Mouse (Mus musculus) embryonic fibroblast, embryonic 13.5 days (primary cell): Measurements from ENCODE around the gene Timeless. TPM values are rescaled to one million over a fixed set of nuclear protein-coding genes. Genes with fewer than 3 reads are reported as not detected.
"Not testable (repeated sequence)": the region's sequence is repeated elsewhere in the genome, so short reads cannot be mapped to it uniquely, and the experiment has no call there.

Experiments
- H3K27ac ChIP-seq: 2 replicates; pipeline ENCODE4 v1.5.1; 2012; ENCODE audit warnings: low read length, control low read depth, inconsistent platforms; ENCODE audit not compliant: insufficient read depth
- H3K4me1 ChIP-seq: 2 replicates; pipeline ENCODE4 v1.6.1; 2011; ENCODE audit warnings: low read length; ENCODE audit not compliant: control insufficient read depth, insufficient read depth
- H3K4me3 ChIP-seq: 2 replicates; pipeline ENCODE4 v1.5.1; 2011; ENCODE audit warnings: mild to moderate bottlenecking, control low read depth, low read length; ENCODE audit not compliant: insufficient read depth
- CTCF ChIP-seq: IDR thresholded peaks from 2 replicates; pipeline ENCODE4 v1.5.1; 2011; ENCODE audit warnings: mild to moderate bottlenecking, control low read depth, low read length, moderate library complexity, borderline replicate concordance; ENCODE audit not compliant: insufficient read depth
- POLR2A ChIP-seq: IDR thresholded peaks from 2 replicates; pipeline ENCODE4 v1.6.1; 2011; ENCODE audit warnings: low read depth, mild to moderate bottlenecking, control low read depth, low read length, moderate library complexity
- polyA plus RNA-seq: library from polyadenylated mRNA; stranded (reverse); fragments of >200 nt; gene quantifications from 2 replicates; pipeline ENCODE4 v1.2.4, GENCODE M21; 2011; ENCODE audit warnings: low read depth; ENCODE audit not compliant: missing spikeins, insufficient read length

Timeless gene
- polyA plus RNA-seq, 1 experiment: 18.9 TPM

- Histone ChIP-seq H3K4me1 (no peaks in the 10 kb centered on the region), H3K4me3 (no peak overlapping the region), H3K27ac (no peak overlapping the region)
- 0 out of 2 replicates have a peak, but pooled peaks have one; percentile 26 for TF ChIP-seq CTCF
- TF ChIP-seq POLR2A: no peak
These were observed 52.0 kb downstream of the Timeless start for GRCm38 (mm10) chr10:128283604-128284579.

GRCm38 (mm10) chr10:128290594-128290993, 58.7 kb downstream of the Timeless start:
- H3K4me1 ChIP-seq, H3K27ac ChIP-seq, H3K4me3 ChIP-seq: not testable (repeated sequence)

- H3K27ac ChIP-seq: no peak overlapping the region
- TF ChIP-seq POLR2A (no peak), CTCF (no peak)
- H3K4me3 ChIP-seq: no peak overlapping the region
- no peaks in the 10 kb centered on the region for H3K4me1 ChIP-seq
These were observed 64.7 kb downstream of the Timeless start for GRCm38 (mm10) chr10:128296370-128297090.

- no peak overlapping the region for H3K27ac ChIP-seq
- TF ChIP-seq CTCF (no peak), POLR2A (no peak)
- peaks cover 1% of the 10 kb centered on the region; the same call in 1 of the 2 replicates for H3K4me1 ChIP-seq
These were observed 65.4 kb downstream of the Timeless start for GRCm38 (mm10) chr10:128297221-128297620.

GRCm38 (mm10) chr10:128297622-128298021, 65.8 kb downstream of the Timeless start:
- no peak overlapping the region for H3K4me3 ChIP-seq
- TF ChIP-seq POLR2A (no peak), CTCF (no peak)
- H3K27ac ChIP-seq: no peak overlapping the region
- peaks cover 3% of the 10 kb centered on the region; the same call in 1 of the 2 replicates for H3K4me1 ChIP-seq

More at GRCm38 (mm10) chr10:128297221-128297620, 65.4 kb downstream of the Timeless start:
- H3K4me3 ChIP-seq: no peak overlapping the region

GRCm38 (mm10) chr10:128298243-128298642, 66.4 kb downstream of the Timeless start:
- H3K4me3 ChIP-seq: no peak overlapping the region
- TF ChIP-seq POLR2A: no peak
- TF ChIP-seq CTCF: no peak
- peaks cover 3% of the 10 kb centered on the region; the same call in 1 of the 2 replicates for H3K4me1 ChIP-seq
- no peak overlapping the region for H3K27ac ChIP-seq

GRCm38 (mm10) chr10:128298702-128299171, 66.9 kb downstream of the Timeless start, which contains the start of gene Il23a:
TSS of gene Il23a (minus strand) at chr10:128298752.
- Histone ChIP-seq H3K4me3 (no peak within 1 kb of the TSS), H3K4me1 (peaks cover 3% of the 10 kb centered on the region), H3K27ac (no peak within 1 kb of the TSS)
- no peak for TF ChIP-seq POLR2A
- no peak for TF ChIP-seq CTCF

- no peak for TF ChIP-seq POLR2A
- TF ChIP-seq CTCF: no peak
- H3K4me3 ChIP-seq: peak overlapping the region; percentile 71
- H3K4me1 ChIP-seq: peaks cover 6% of the 10 kb centered on the region
- peak overlapping the region; percentile 91 for H3K27ac ChIP-seq
These were observed 70.5 kb downstream of the Timeless start for GRCm38 (mm10) chr10:128302357-128302756.

Other genes with a start within 250 kb of the Timeless start
- not detected in 2 replicates for gene Hsd17b6, start 224.5 kb upstream of the Timeless start, polyA plus RNA-seq
- gene Prim1, start 216.9 kb upstream of the Timeless start, polyA plus RNA-seq: 21.8 and 30.9 TPM in 2 replicates
- gene Naca, start 196.5 kb upstream of the Timeless start, polyA plus RNA-seq: 887 and 940 TPM in 2 replicates
- 270 and 308 TPM in 2 replicates for gene Ptges3, start 173.1 kb upstream of the Timeless start, polyA plus RNA-seq
- gene Atp5b, start 148.8 kb upstream of the Timeless start, polyA plus RNA-seq: 979 and 1,112 TPM in 2 replicates
- 32.4 and 36.8 TPM in 2 replicates for gene Baz2a, start 140.5 kb upstream of the Timeless start, polyA plus RNA-seq
- 167 and 198 TPM in 2 replicates for gene Rbms2, start 51.8 kb upstream of the Timeless start, polyA plus RNA-seq
- 1.1 and 1.2 TPM in 2 replicates for gene Gls2, start 37.6 kb upstream of the Timeless start, polyA plus RNA-seq
- gene Spryd4, start 20.3 kb upstream of the Timeless start, polyA plus RNA-seq: 14.5 and 17.6 TPM in 2 replicates
- gene Mip, start 6.2 kb upstream of the Timeless start, polyA plus RNA-seq: not detected in 2 replicates
- 0.30 TPM in 1 of 2 replicates, not detected in the other for gene Apon, start 22.0 kb downstream of the Timeless start, polyA plus RNA-seq
- not detected in 2 replicates for gene Apof, start 36.6 kb downstream of the Timeless start, polyA plus RNA-seq
- gene Stat2, start 38.5 kb downstream of the Timeless start, polyA plus RNA-seq: 34.5 and 35.0 TPM in 2 replicates
- 0.42 TPM in 1 of 2 replicates, not detected in the other for gene Il23a, start 66.7 kb downstream of the Timeless start, polyA plus RNA-seq
- 10.2 and 14.2 TPM in 2 replicates for gene Pan2, start 71.3 kb downstream of the Timeless start, polyA plus RNA-seq
- gene Cnpy2, start 90.4 kb downstream of the Timeless start, polyA plus RNA-seq: 121 and 145 TPM in 2 replicates
- 204 and 207 TPM in 2 replicates for gene Cs, start 105.7 kb downstream of the Timeless start, polyA plus RNA-seq
- gene Coq10a, start 136.9 kb downstream of the Timeless start, polyA plus RNA-seq: 20.5 and 24.6 TPM in 2 replicates
- 59.1 and 63.1 TPM in 2 replicates for gene Ankrd52, start 145.1 kb downstream of the Timeless start, polyA plus RNA-seq
- not detected in 2 replicates for gene Slc39a5, start 169.2 kb downstream of the Timeless start, polyA plus RNA-seq
- 42.0 and 44.9 TPM in 2 replicates for gene Nabp2, start 179.4 kb downstream of the Timeless start, polyA plus RNA-seq
- gene Rnf41, start 179.6 kb downstream of the Timeless start, polyA plus RNA-seq: 42.1 and 45.6 TPM in 2 replicates
- 100 and 117 TPM in 2 replicates for gene Smarcc2, start 227.2 kb downstream of the Timeless start, polyA plus RNA-seq